Mouse (Mus musculus) kidney, postnatal 0 days (tissue): ENCODE results near the gene Ren1. TPM values are rescaled to one million over a fixed set of nuclear protein-coding genes. Genes with fewer than 3 reads are reported as not detected.
A peak's percentile ranks its signal among the peaks of the same experiment; 100 is the strongest.

Experiments used
- ATAC-seq: fragments of 200-750 bp; cut with Nextera tagmentation; replicated peaks from 2 replicates; pipeline ENCODE4 v1.8.0; 2017; ENCODE audit warnings: low read depth, moderate number of reproducible peaks, moderate TSS enrichment, moderate library complexity; ENCODE audit not compliant: low FRiP score
- DNase-seq: peaks from one replicate; pipeline ENCODE4 v3.0.0-alpha.2; 2016; ENCODE audit warnings: low spot score
- H3K27ac ChIP-seq: fragments of 300-500 bp; sonication (generic); 2 replicates; pipeline ENCODE4 v1.5.1; 2014; ENCODE audit warnings: mild to moderate bottlenecking
- H3K27me3 ChIP-seq: fragments of 300-500 bp; sonication (generic); 2 replicates; pipeline ENCODE4 v1.6.1; 2014; ENCODE audit warnings: low read length, mixed read lengths; ENCODE audit not compliant: insufficient read depth
- H3K36me3 ChIP-seq: fragments of 300-500 bp; sonication (generic); 2 replicates; pipeline ENCODE4 v1.6.1; 2014; ENCODE audit warnings: low read length, mixed read lengths; ENCODE audit not compliant: insufficient read depth
- H3K4me1 ChIP-seq: fragments of 300-500 bp; sonication (generic); replicated peaks from 2 replicates; pipeline ENCODE4 v1.6.1; 2014; ENCODE audit warnings: antibody characterized with exemption, low read length, mixed read lengths; ENCODE audit not compliant: insufficient read depth
- H3K4me2 ChIP-seq: fragments of 300-500 bp; sonication (generic); 2 replicates; pipeline ENCODE4 v1.6.1; 2014; ENCODE audit warnings: mild to moderate bottlenecking, low read length, moderate library complexity, mixed read lengths
- H3K4me3 ChIP-seq: fragments of 300-500 bp; sonication (generic); replicated peaks from 2 replicates; pipeline ENCODE4 v1.5.1; 2014; ENCODE audit warnings: low read depth, low read length
- H3K9ac ChIP-seq: fragments of 300-500 bp; sonication (generic); 2 replicates; pipeline ENCODE4 v1.6.1; 2014; ENCODE audit warnings: low read depth, low read length
- H3K9me3 ChIP-seq: fragments of 300-500 bp; sonication (generic); replicated peaks from 2 replicates; pipeline ENCODE4 v1.6.1; 2016; ENCODE audit warnings: low read length, inconsistent platforms, mixed read lengths
- CTCF ChIP-seq: IDR thresholded peaks from 2 replicates; pipeline ENCODE4 v1.5.1; 2016; ENCODE audit warnings: antibody characterized with exemption, low read depth, mild to moderate bottlenecking, moderate library complexity
- WGBS: fragments of 180-500 bp; shearing (Covaris S2); extraction: QIAGEN DNeasy Blood & Tissue Kit; methylation state at CpG from one replicate; pipeline ENCODE4 v1.1.7; 2014; 5-methylcytosine and 5-hydroxymethylcytosine counted together
- polyA plus RNA-seq: library from polyadenylated mRNA; unstranded; fragments of >200 nt; fragmentation: Nextera tagmentation; extraction: Ambion mirVana; gene quantifications from 2 replicates; pipeline ENCODE4 v1.2.1, GENCODE M21; 2015

The Ren1 gene
- polyA plus RNA-seq, 1 experiment from 2014 or later, result 484 TPM

DNA sequence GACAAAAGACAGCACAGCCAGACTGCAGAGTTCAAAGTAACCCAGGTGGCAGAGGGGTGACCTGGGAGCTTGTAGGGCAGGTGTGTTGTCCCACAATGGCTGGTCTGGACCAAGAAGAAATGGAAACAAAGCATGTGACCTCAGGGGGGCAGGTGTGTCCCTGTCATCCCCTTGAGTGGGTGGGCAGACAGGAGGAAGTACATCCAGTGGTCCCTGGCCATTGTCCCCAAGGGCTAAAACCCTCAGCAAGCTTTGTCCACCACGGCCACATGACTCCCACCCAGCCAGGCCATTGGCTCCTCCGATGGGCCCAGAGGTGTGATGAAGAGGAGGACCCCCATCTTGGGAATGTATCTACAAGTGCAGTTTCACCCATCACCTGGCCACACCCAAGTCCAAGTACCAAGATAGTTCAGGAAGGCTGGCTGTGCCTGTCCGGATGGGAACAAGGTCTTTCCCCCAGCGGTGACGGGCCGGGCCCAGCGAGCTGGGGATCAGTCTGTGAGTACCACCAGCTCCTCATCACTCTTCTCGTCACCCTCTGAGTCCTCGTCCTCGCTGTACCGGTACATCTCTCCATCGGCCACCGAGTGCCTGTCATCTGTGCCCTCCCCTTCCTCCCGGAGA lies 33.0 kb downstream of the Ren1 start:
- Histone ChIP-seq H3K4me2 (no peak overlapping the region), H3K27ac (peak overlapping the region; percentile 47; the same call in 1 of the 2 replicates), H3K4me1 (0 out of 2 replicates have a peak, but pooled peaks cover 5% of the 10 kb centered on the region), H3K36me3 (peaks cover 44% of the 10 kb centered on the region), H3K4me3 (no peak overlapping the region), H3K27me3 (no peaks in the 10 kb centered on the region), H3K9ac (0 out of 2 replicates have a peak overlapping the region, but pooled peaks have one; percentile 23), H3K9me3 (no peaks in the 10 kb centered on the region)
- TF ChIP-seq CTCF, result no peak
- 89% methylated on average over 14 of the region's 14 CpGs for WGBS
- no peak for DNase-seq
- ATAC-seq, result no peak

DNA sequence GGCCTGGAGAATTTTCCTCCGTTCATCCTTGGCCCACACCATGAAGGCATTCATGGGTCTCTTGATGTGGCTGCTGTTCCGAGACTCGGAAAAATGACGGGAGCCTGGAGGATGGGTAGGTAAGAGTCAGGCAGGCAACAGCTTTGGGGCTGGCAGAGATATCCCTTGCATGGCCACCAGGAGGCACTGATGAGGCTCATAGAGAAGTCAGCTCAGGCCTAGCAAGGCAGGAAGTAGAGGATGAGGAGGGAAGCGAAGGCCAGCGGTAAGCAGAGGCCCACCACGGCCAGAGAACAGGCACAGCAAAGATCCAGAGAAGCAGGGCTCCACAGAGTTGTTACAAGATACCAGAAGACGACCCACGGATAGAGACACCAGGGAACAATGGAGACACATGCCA lies 35.2 kb downstream of the Ren1 start:
- Histone ChIP-seq H3K4me3 (no peak overlapping the region), H3K36me3 (peaks cover 54% of the 10 kb centered on the region), H3K9ac (no peak overlapping the region), H3K4me2 (no peak overlapping the region), H3K9me3 (no peaks in the 10 kb centered on the region), H3K4me1 (0 out of 2 replicates have a peak, but pooled peaks cover 5% of the 10 kb centered on the region), H3K27ac (no peak overlapping the region), H3K27me3 (no peaks in the 10 kb centered on the region)
- peak; percentile 89 for TF ChIP-seq CTCF
- ATAC-seq (no peak), DNase-seq (peak; percentile 79)
- WGBS, result 44% methylated on average over 9 of the region's 9 CpGs

DNA sequence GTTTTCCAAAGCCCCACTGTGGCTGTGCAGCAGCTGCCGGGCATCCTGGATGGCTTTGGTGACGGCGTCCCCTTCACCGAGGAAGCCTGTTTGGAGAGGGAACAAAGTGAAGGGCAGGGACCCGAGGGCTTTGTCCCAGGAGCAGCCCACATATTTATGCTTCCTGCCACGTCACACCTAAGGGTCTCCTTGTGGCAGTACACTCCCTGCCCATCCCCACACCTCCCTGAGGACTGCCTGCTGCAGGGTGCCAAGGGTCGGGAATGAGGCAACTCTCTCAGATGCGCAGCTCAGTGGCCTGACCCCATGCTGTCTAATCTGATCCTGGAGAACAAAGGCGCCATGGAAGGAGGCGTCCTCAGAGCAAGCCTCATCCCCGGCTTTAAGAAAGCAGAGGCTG lies 35.9 kb downstream of the Ren1 start:
- Histone ChIP-seq H3K36me3 (peaks cover 61% of the 10 kb centered on the region), H3K9ac (no peak overlapping the region), H3K4me3 (no peak overlapping the region), H3K27me3 (no peaks in the 10 kb centered on the region), H3K4me1 (0 out of 2 replicates have a peak, but pooled peaks cover 5% of the 10 kb centered on the region), H3K4me2 (no peak overlapping the region), H3K27ac (no peak overlapping the region), H3K9me3 (no peaks in the 10 kb centered on the region)
- TF ChIP-seq CTCF, result no peak
- whole genome bisulfite sequencing, result 76% methylated on average over 11 of the region's 11 CpGs
- ATAC-seq, result no peak
- no peak for DNase-seq

DNA sequence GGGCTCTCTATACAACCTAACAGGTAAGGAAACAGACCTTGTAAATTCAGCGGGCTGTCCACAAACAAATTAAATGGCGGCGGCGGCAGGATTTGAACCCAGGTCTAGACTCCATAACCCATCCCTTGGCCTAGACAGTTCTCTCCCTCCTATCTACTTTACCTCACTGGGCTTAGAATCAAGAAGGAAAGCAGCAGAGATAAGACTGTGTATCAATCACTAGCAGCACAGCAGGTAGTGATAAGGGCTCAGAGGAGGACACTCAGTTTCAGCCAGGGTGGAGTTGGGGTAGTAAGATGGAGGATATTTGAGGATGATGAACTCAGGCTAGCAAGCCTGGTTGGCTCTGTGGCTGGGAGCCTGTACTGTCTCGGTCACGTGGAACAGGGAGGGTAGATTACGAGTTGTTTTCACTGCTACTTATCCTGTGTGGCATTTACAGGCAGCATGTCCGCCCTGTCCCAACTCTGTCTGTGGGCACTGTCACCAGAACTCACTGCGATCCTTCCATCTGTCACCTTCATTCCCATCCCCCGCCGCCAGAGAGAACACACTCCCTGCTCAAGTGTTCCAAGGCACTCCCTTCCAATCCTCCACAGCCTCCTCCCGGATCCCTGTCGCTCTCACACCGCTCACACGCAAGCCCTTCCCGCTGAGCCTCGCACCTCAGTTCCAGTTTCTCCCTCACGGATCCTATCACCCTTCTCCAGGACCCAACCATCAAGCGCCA lies 37.4 kb downstream of the Ren1 start:
- TF ChIP-seq CTCF, result no peak
- Histone ChIP-seq H3K4me1 (0 out of 2 replicates have a peak, but pooled peaks cover 1% of the 10 kb centered on the region), H3K36me3 (peaks cover 74% of the 10 kb centered on the region), H3K4me3 (no peak overlapping the region), H3K9ac (no peak overlapping the region), H3K4me2 (no peak overlapping the region), H3K27me3 (no peaks in the 10 kb centered on the region), H3K27ac (no peak overlapping the region), H3K9me3 (no peaks in the 10 kb centered on the region)
- WGBS, result 74% methylated on average over 19 of the region's 19 CpGs
- ATAC-seq, result no peak
- no peak for DNase-seq

DNA sequence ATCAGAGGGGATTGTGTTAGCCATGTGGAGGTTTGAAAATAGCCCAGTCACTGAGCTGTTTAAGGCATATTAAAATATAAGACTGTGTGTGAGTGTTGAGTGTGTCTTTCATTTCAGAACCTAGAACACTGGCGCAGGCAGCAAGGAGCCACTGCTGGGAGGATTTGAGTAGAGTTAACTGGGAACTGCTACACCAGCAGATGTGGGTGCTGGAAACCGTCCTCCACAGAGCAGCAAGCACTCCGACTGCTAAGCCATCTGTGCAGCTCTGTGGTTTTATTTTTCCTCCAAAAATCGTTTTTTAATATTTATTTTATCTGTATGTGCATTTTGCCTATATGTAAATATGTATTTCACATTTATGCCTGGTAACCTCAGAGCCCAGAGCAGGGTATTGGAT lies 44.4 kb downstream of the Ren1 start:
- 78% methylated on average over 4 of the region's 4 CpGs for WGBS
- ATAC-seq (no peak), DNase-seq (no peak)
- Histone ChIP-seq H3K27ac (no peak overlapping the region), H3K9ac (no peak overlapping the region), H3K9me3 (no peaks in the 10 kb centered on the region), H3K4me3 (no peak overlapping the region), H3K27me3 (no peaks in the 10 kb centered on the region), H3K36me3 (peaks cover 28% of the 10 kb centered on the region), H3K4me2 (no peak overlapping the region), H3K4me1 (peaks cover 11% of the 10 kb centered on the region; the same call in 1 of the 2 replicates)
- TF ChIP-seq CTCF, result no peak

DNA sequence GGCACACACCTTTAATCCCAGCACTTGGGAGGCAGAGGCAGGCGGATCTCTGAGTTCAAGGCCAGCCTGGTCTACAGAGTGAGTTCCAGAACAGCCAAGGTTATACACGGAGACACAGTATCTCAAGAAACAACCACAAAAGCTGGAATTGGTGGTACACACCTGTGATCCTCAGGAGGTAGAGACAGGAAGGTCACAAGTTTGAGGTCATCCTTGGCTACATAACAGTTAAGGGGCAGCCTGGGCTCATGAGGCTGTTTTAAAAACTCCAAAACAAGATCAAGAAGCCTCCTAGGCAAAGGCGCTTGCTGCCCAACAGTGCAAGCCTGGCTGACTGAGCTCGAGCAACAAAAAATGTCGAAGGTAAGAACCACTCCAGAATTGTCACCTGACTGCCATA lies 46.4 kb downstream of the Ren1 start:
- H3K4me1 ChIP-seq, result peaks cover 11% of the 10 kb centered on the region; the same call in 1 of the 2 replicates
- DNase-seq (no peak), ATAC-seq (no peak)
- WGBS, result 90% methylated on average over 5 of the region's 5 CpGs
- no peaks in the 10 kb centered on the region for H3K27me3 ChIP-seq
- no peak overlapping the region for H3K9ac ChIP-seq
- no peak overlapping the region for H3K4me2 ChIP-seq
- no peak for TF ChIP-seq CTCF
- H3K27ac ChIP-seq, result no peak overlapping the region
- peaks cover 15% of the 10 kb centered on the region for H3K36me3 ChIP-seq
- H3K4me3 ChIP-seq, result no peak overlapping the region
- no peaks in the 10 kb centered on the region for H3K9me3 ChIP-seq
